Mouse (Mus musculus): ENCODE measurements around the gene Fbxo10. TPM values are rescaled to one million over a fixed set of nuclear protein-coding genes. Genes with fewer than 3 reads are reported as not detected.
A peak's percentile ranks its signal among the peaks of the same experiment; 100 is the strongest.
"Not testable (repeated sequence)": the region's sequence is repeated elsewhere in the genome, so short reads cannot be mapped to it uniquely, and the experiment has no call there.

The Fbxo10 gene
- total RNA-seq, 2 experiments from 2014 or later: 35.3 to 35.9 TPM

- intact Hi-C loops (cut with DNase I): loop anchor here (2.0 to 10.0 kb wide), 3 partner anchors 40 to 1122 kb away; partner anchors contain the start of genes Ncbp1, Slc25a51 and Tstd2
- peak; percentile 100 for DNase-seq (ENCODE audit: low spot score in 2 of 2)
Measured at GRCm38 (mm10) chr4:45012105-45012975, 72.1 kb downstream of the Fbxo10 start, which contains the start of gene Zbtb5. TSS of gene Zbtb5 (minus strand) at chr4:45012412.

- intact Hi-C loops (cut with DNase I): loop anchor here (2.0 to 10.0 kb wide), 3 partner anchors 39 to 1123 kb away; partner anchors contain the start of genes Ncbp1, Slc25a51 and Tstd2
- peak in 1 of 2 experiments; percentile 64 for DNase-seq (ENCODE audit: low spot score in 2 of 2)
Measured at GRCm38 (mm10) chr4:45011581-45012104, 72.8 kb downstream of the Fbxo10 start.

- no peak for DNase-seq (ENCODE audit: low spot score in 2 of 2)
- intact Hi-C loops (cut with DNase I): loop anchor here (5.0 to 10.0 kb wide), 2 partner anchors 39 to 1124 kb away; partner anchors contain the start of genes Ncbp1 and Tstd2
Measured at GRCm38 (mm10) chr4:45010806-45011415, 73.5 kb downstream of the Fbxo10 start.

DNA sequence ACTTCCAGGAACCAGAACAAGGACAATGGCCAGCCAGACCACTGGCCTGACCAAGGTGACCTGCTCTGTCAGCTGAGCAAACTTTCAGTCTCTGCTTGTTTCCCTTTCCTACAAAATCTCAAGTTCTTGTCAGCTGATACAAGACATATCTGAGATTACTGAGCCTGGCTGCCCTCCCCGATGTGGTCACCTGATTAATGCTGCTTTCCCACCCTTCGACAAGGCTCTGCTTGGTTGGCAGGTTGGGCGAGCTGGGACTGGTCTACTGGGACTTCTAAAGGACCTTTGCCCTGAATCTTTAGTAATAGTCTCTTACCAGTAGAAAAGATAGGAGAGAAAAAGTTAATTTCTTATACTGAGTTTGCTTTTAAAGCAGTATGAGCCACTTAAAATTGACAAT, 79.0 kb downstream of the Fbxo10 start:
- DNase-seq (ENCODE audit: low spot score in 2 of 2): no peak
- intact Hi-C loops (cut with DNase I): no loop called here

DNA sequence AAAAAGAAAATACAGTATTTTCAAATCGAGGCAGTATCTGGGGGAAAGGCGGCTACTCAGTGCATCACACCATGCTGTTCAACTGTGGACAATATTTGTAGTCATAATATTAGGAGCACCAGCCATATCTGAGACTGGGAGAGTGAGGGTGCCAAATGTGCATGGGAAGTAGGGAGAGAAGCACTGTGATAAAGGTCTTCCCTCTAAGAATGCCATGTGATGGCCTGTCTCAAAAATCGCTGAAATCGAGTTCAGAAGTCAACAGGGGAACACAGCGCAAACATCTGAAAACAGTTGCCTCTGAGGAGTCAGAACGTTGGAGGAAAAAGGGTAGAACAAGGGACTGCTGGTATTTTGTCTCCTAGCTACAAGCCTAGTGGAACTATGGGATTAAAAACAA, 84.4 kb downstream of the Fbxo10 start:
- no peak for DNase-seq (ENCODE audit: low spot score in 2 of 2)
- intact Hi-C loops (cut with DNase I): no loop called here

DNA sequence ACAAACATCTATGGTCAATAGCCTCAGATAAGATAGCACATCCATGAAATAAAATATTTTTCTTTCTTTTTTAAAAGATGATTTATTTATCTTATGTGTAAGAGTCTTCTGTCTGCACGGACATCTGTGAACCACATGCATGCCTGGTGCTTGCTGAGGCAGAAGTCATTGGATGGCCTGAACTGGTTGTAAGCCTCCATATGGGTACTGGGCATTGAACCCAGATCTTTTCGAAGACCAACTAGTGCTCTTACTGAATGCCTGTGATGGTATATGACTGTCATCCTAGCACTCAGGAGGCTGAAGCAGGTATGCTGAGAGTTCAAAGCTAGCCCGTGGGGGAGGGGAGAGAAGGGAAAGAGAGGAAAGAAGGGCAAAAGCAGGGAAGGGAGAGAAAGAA, 86.3 kb downstream of the Fbxo10 start:
- no peak for DNase-seq (ENCODE audit: low spot score in 2 of 2)
- intact Hi-C loops (cut with DNase I): no loop called here

DNA sequence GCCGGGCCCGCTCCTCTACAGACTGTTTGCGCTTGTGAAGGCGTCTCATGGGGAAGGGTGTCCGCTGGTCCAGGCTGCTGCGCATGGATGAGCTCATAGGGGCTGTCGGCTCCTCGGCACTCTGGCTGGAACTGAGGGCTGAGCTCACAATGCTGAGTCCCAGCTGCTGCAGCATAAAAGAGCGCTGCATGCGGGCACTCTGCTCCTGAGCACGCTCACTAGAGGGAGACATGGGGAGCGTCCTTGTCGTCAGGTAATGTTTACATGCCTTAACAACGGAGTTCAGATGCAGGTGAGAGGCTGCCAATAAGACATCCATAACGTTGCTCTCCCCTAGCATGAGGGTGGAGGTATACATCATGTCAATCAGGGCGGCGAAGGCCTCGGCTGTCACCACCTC, 89.6 kb downstream of the Fbxo10 start:
- no peak for DNase-seq (ENCODE audit: low spot score in 2 of 2)
- intact Hi-C loops (cut with DNase I): no loop called here

GRCm38 (mm10) chr4:44993847-44994246, 90.6 kb downstream of the Fbxo10 start:
- no peak for DNase-seq (ENCODE audit: low spot score in 2 of 2)
- intact Hi-C loops (cut with DNase I): no loop called here

DNA sequence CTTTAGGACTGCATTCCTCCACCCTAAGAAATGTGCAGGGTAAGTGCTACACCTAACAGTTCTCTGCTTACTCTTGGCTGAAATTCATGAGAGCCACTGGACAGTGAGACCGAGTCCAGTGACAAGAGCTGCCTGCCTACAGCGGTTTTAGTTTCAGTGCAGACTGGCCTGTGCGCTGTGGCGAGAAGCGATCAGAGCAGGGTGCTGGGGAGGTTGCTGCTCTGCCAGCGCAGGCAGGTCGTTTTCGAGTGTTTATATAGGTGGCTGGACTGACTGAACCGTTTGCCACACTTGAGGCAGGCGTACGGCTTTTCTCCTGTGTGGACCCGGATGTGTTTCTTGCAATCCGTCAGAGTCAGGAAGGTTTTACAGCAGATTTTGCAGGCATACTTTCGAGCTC, 91.2 kb downstream of the Fbxo10 start:
- DNase-seq (ENCODE audit: low spot score in 2 of 2); intact Hi-C loops (cut with DNase I): not testable (repeated sequence)

- DNase-seq (ENCODE audit: low spot score in 2 of 2); intact Hi-C loops (cut with DNase I): not testable (repeated sequence)
Measured at GRCm38 (mm10) chr4:44992330-44992729, 92.1 kb downstream of the Fbxo10 start.

GRCm38 (mm10) chr4:44990560-44990959, 93.8 kb downstream of the Fbxo10 start:
- DNase-seq (ENCODE audit: low spot score in 2 of 2): no peak
- intact Hi-C loops (cut with DNase I): no loop called here

Other genes with a start within 250 kb of the Fbxo10 start
- 10 to 100 TPM; 20.2 to 24.0 TPM for gene Grhpr, start 103.2 kb downstream of the Fbxo10 start, total RNA-seq (2021)
- 1 to 10 TPM; 8.2 to 9.5 TPM for gene Zbtb5, start 72.2 kb downstream of the Fbxo10 start, total RNA-seq (2021)
- 10 to 100 TPM in 1 of 2 experiments, 1 to 10 TPM in 1; 9.5 to 11.5 TPM for gene Polr1e, start 66.0 kb downstream of the Fbxo10 start, total RNA-seq (2021)
- 10 to 100 TPM; 65.5 to 75.5 TPM for gene Tomm5, start 23.5 kb upstream of the Fbxo10 start, total RNA-seq (2021)
- gene Frmpd1, start 100.3 kb upstream of the Fbxo10 start, total RNA-seq (2021): 10 to 100 TPM; 12.2 to 12.8 TPM
- gene Trmt10b, start 212.5 kb upstream of the Fbxo10 start, total RNA-seq (2021): 10 to 100 TPM; 12.7 to 15.8 TPM

Measured in left cerebral cortex, postnatal 25 days (tissue).